Mouse (Mus musculus) heart, embryonic 12.5 days (tissue): Measurements from ENCODE around the gene Dlx4. TPM values are rescaled to one million over a fixed set of nuclear protein-coding genes. Genes with fewer than 3 reads are reported as not detected.

Source experiments
- polyA plus RNA-seq: library from polyadenylated mRNA; unstranded; fragments of >200 nt; fragmentation: Nextera tagmentation; extraction: Ambion mirVana; gene quantifications from 2 replicates; pipeline ENCODE4 v1.2.1, GENCODE M21; 2016

Gene Dlx4
- polyA plus RNA-seq, 1 experiment from 2014 or later, result 0.14 TPM

Other genes with a start within 250 kb of the Dlx4 start
- gene Col1a1, start 210.0 kb downstream of the Dlx4 start, polyA plus RNA-seq, result 404 and 446 TPM in 2 replicates
- gene Hils1, start 178.7 kb downstream of the Dlx4 start, polyA plus RNA-seq, result 0.30 TPM in 1 of 2 replicates, not detected in the other
- gene Sgca, start 169.9 kb downstream of the Dlx4 start, polyA plus RNA-seq, result 20.6 and 26.6 TPM in 2 replicates
- 10.4 and 12.2 TPM in 2 replicates for gene Ppp1r9b, start 155.2 kb downstream of the Dlx4 start, polyA plus RNA-seq
- 14.8 and 16.5 TPM in 2 replicates for gene Samd14, start 136.4 kb downstream of the Dlx4 start, polyA plus RNA-seq
- 65.1 and 68.3 TPM in 2 replicates for gene Pdk2, start 104.9 kb downstream of the Dlx4 start, polyA plus RNA-seq
- gene Itga3, start 69.5 kb downstream of the Dlx4 start, polyA plus RNA-seq, result 11.8 and 12.1 TPM in 2 replicates
- gene Dlx3, start 26.1 kb downstream of the Dlx4 start, polyA plus RNA-seq, result 0.12 and 0.41 TPM in 2 replicates
- gene Tac4, start 115.3 kb upstream of the Dlx4 start, polyA plus RNA-seq, result not detected in 2 replicates
- gene Kat7, start 164.0 kb upstream of the Dlx4 start, polyA plus RNA-seq, result 56.0 and 58.3 TPM in 2 replicates
- gene Fam117a, start 190.8 kb upstream of the Dlx4 start, polyA plus RNA-seq, result 12.9 and 13.9 TPM in 2 replicates
- 86.0 and 86.5 TPM in 2 replicates for gene Slc35b1, start 238.4 kb upstream of the Dlx4 start, polyA plus RNA-seq